Mouse (Mus musculus): ENCODE results near the gene Rapgef1. TPM values are rescaled to one million over a fixed set of nuclear protein-coding genes. Genes with fewer than 3 reads are reported as not detected.
A peak's percentile ranks its signal among the peaks of the same experiment; 100 is the strongest.

Rapgef1 gene
- total and polyA plus RNA-seq, 3 experiments: 24.3 to 43.3 (median 42.0) TPM

- no peaks in the 10 kb centered on the region for H3K27me3 ChIP-seq (ENCODE audit: insufficient read depth, low read length)
- TF ChIP-seq GATA1 (IDR thresholded peaks at IDR 0.05; ENCODE audit: borderline replicate concordance, low read length) (no peak), TAL1 (conservative IDR thresholded peaks at IDR 0.05; ENCODE audit: low read depth, low read length) (no peak), POLR2AphosphoS5 (IDR thresholded peaks at IDR 0.05; ENCODE audit: insufficient replicate concordance, low read depth, low read length) (no peak), CTCF (IDR thresholded peaks at IDR 0.05; ENCODE audit: low read depth, low read length) (no peak), GATA2 (IDR thresholded peaks at IDR 0.05; ENCODE audit: borderline replicate concordance, low read depth, low read length) (no peak)
- DNase-seq (ENCODE audit: low spot score): no peak
- H3K4me3 ChIP-seq (ENCODE audit: low read depth, low read length): no peak overlapping the region
- H3K9me3 ChIP-seq (replicated peaks): no peaks in the 10 kb centered on the region
- H3K4me1 ChIP-seq (ENCODE audit: insufficient read depth, low read depth, low read length): peaks cover 44% of the 10 kb centered on the region
- no peak for ATAC-seq (ENCODE audit: extremely low read depth, insufficient number of reproducible peaks, low FRiP score, poor library complexity, severe bottlenecking)
- peaks cover 54% of the 10 kb centered on the region for H3K36me3 ChIP-seq (replicated peaks)
These were observed 52.3 kb downstream of the Rapgef1 start for GRCm38 (mm10) chr2:29671856-29672255.

GRCm38 (mm10) chr2:29672746-29673536, 53.4 kb downstream of the Rapgef1 start:
- H3K4me1 ChIP-seq (ENCODE audit: insufficient read depth, low read depth, low read length): peaks cover 39% of the 10 kb centered on the region
- DNase-seq (ENCODE audit: low spot score) (peak; percentile 75), ATAC-seq (ENCODE audit: extremely low read depth, insufficient number of reproducible peaks, low FRiP score, poor library complexity, severe bottlenecking) (peak; percentile 49)
- no peaks in the 10 kb centered on the region for H3K9me3 ChIP-seq (replicated peaks)
- TF ChIP-seq CTCF (IDR thresholded peaks at IDR 0.05; ENCODE audit: low read depth, low read length): no peak
- no peak for TF ChIP-seq POLR2AphosphoS5 (IDR thresholded peaks at IDR 0.05; ENCODE audit: insufficient replicate concordance, low read depth, low read length)
- no peak for TF ChIP-seq GATA1 (IDR thresholded peaks at IDR 0.05; ENCODE audit: borderline replicate concordance, low read length)
- no peak for TF ChIP-seq TAL1 (conservative IDR thresholded peaks at IDR 0.05; ENCODE audit: low read depth, low read length)
- TF ChIP-seq GATA2 (IDR thresholded peaks at IDR 0.05; ENCODE audit: borderline replicate concordance, low read depth, low read length): no peak
- no peak overlapping the region for H3K4me3 ChIP-seq (ENCODE audit: low read depth, low read length)
- no peaks in the 10 kb centered on the region for H3K27me3 ChIP-seq (ENCODE audit: insufficient read depth, low read length)
- peaks cover 48% of the 10 kb centered on the region for H3K36me3 ChIP-seq (replicated peaks)

- ATAC-seq (ENCODE audit: extremely low read depth, insufficient number of reproducible peaks, low FRiP score, poor library complexity, severe bottlenecking): no peak
- no peak for TF ChIP-seq GATA2 (IDR thresholded peaks at IDR 0.05; ENCODE audit: borderline replicate concordance, low read depth, low read length)
- TF ChIP-seq GATA1 (IDR thresholded peaks at IDR 0.05; ENCODE audit: borderline replicate concordance, low read length): no peak
- no peak for TF ChIP-seq CTCF (IDR thresholded peaks at IDR 0.05; ENCODE audit: low read depth, low read length)
- no peak for TF ChIP-seq POLR2AphosphoS5 (IDR thresholded peaks at IDR 0.05; ENCODE audit: insufficient replicate concordance, low read depth, low read length)
- Histone ChIP-seq H3K4me3 (ENCODE audit: low read depth, low read length) (no peak overlapping the region), H3K27me3 (ENCODE audit: insufficient read depth, low read length) (no peaks in the 10 kb centered on the region), H3K36me3 (replicated peaks) (peaks cover 51% of the 10 kb centered on the region), H3K9me3 (replicated peaks) (no peaks in the 10 kb centered on the region), H3K4me1 (ENCODE audit: insufficient read depth, low read depth, low read length) (peaks cover 30% of the 10 kb centered on the region)
- DNase-seq (ENCODE audit: low spot score): no peak
These were observed 54.6 kb downstream of the Rapgef1 start for GRCm38 (mm10) chr2:29674087-29674486.

DNA sequence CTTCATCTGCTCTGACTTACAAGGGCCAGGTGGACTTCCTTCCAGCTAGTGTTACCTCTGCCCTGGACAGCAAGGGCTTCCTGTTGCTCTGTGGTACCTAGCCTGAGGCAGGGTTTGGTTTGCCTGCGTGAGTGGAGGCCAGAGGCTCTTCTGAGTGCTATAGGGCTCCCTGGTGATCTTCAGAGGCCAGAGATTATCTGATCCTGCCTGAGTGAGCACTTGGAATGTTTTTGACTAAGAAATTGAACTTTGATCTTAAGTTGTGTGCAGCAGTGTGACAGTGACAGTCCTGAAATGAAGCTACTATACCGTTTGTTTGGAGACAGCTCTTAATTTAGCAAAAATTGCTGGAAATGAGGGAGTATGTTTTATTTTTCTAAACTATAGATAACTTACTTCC, 55.0 kb downstream of the Rapgef1 start:
- DNase-seq (ENCODE audit: low spot score) (no peak), ATAC-seq (ENCODE audit: extremely low read depth, insufficient number of reproducible peaks, low FRiP score, poor library complexity, severe bottlenecking) (no peak)
- no peak overlapping the region for H3K4me3 ChIP-seq (ENCODE audit: low read depth, low read length)
- H3K36me3 ChIP-seq (replicated peaks): peaks cover 54% of the 10 kb centered on the region
- peaks cover 26% of the 10 kb centered on the region for H3K4me1 ChIP-seq (ENCODE audit: insufficient read depth, low read depth, low read length)
- H3K27me3 ChIP-seq (ENCODE audit: insufficient read depth, low read length): no peaks in the 10 kb centered on the region
- H3K9me3 ChIP-seq (replicated peaks): no peaks in the 10 kb centered on the region
- TF ChIP-seq CTCF (IDR thresholded peaks at IDR 0.05; ENCODE audit: low read depth, low read length): no peak
- TF ChIP-seq TAL1 (conservative IDR thresholded peaks at IDR 0.05; ENCODE audit: low read depth, low read length): no peak
- no peak for TF ChIP-seq GATA1 (IDR thresholded peaks at IDR 0.05; ENCODE audit: borderline replicate concordance, low read length)
- TF ChIP-seq GATA2 (IDR thresholded peaks at IDR 0.05; ENCODE audit: borderline replicate concordance, low read depth, low read length): no peak
- no peak for TF ChIP-seq POLR2AphosphoS5 (IDR thresholded peaks at IDR 0.05; ENCODE audit: insufficient replicate concordance, low read depth, low read length)

DNA sequence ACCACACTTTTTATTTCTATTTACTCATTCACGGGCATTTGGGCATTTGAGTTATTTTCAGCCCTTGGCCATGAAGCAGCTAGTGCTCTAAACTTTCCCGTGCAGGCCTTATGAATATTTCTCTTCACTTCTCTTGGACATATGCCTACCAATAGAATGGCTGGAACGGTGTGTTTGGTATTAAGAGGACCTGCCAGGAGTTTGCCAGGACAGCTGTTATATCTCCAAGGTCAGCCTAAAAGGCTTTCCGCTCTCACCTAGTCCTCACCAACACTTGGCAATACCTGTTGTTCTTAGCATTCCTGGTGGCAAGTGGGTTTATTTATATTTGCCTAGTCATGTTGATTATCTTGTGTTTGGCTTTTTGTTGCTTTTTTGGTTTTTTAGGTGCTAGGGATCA, 56.3 kb downstream of the Rapgef1 start:
- H3K4me3 ChIP-seq (ENCODE audit: low read depth, low read length): no peak overlapping the region
- no peaks in the 10 kb centered on the region for H3K9me3 ChIP-seq (replicated peaks)
- H3K4me1 ChIP-seq (ENCODE audit: insufficient read depth, low read depth, low read length): peaks cover 22% of the 10 kb centered on the region
- no peak for ATAC-seq (ENCODE audit: extremely low read depth, insufficient number of reproducible peaks, low FRiP score, poor library complexity, severe bottlenecking)
- TF ChIP-seq GATA1 (IDR thresholded peaks at IDR 0.05; ENCODE audit: borderline replicate concordance, low read length) (no peak), TAL1 (conservative IDR thresholded peaks at IDR 0.05; ENCODE audit: low read depth, low read length) (no peak), CTCF (IDR thresholded peaks at IDR 0.05; ENCODE audit: low read depth, low read length) (no peak), GATA2 (IDR thresholded peaks at IDR 0.05; ENCODE audit: borderline replicate concordance, low read depth, low read length) (no peak), POLR2AphosphoS5 (IDR thresholded peaks at IDR 0.05; ENCODE audit: insufficient replicate concordance, low read depth, low read length) (no peak)
- peaks cover 59% of the 10 kb centered on the region for H3K36me3 ChIP-seq (replicated peaks)
- no peak for DNase-seq (ENCODE audit: low spot score)
- H3K27me3 ChIP-seq (ENCODE audit: insufficient read depth, low read length): no peaks in the 10 kb centered on the region

DNA sequence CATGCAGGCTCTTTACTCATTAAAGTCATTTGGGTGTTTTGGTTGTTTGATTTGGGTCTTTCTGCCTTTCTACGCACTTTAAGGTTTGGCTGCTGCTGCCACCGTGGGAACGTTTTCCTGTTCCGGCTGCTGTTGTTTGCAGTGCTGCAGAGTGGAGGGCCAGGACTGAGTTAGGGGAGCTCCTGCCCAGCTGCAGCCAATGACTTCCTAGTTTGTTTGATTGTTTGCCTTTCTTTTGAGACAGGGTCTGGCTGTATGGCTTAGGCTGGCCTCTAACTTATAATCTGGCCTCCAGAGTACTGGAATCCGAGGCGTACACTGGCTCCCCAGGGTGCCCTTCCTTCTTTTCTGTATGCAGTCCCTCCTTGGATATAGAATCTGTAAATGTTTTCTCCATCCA, 57.0 kb downstream of the Rapgef1 start:
- Histone ChIP-seq H3K4me3 (ENCODE audit: low read depth, low read length) (no peak overlapping the region), H3K4me1 (ENCODE audit: insufficient read depth, low read depth, low read length) (peaks cover 18% of the 10 kb centered on the region), H3K9me3 (replicated peaks) (no peaks in the 10 kb centered on the region), H3K36me3 (replicated peaks) (peaks cover 56% of the 10 kb centered on the region), H3K27me3 (ENCODE audit: insufficient read depth, low read length) (no peaks in the 10 kb centered on the region)
- DNase-seq (ENCODE audit: low spot score) (no peak), ATAC-seq (ENCODE audit: extremely low read depth, insufficient number of reproducible peaks, low FRiP score, poor library complexity, severe bottlenecking) (no peak)
- no peak for TF ChIP-seq GATA1 (IDR thresholded peaks at IDR 0.05; ENCODE audit: borderline replicate concordance, low read length)
- TF ChIP-seq CTCF (IDR thresholded peaks at IDR 0.05; ENCODE audit: low read depth, low read length): no peak
- no peak for TF ChIP-seq GATA2 (IDR thresholded peaks at IDR 0.05; ENCODE audit: borderline replicate concordance, low read depth, low read length)
- TF ChIP-seq TAL1 (conservative IDR thresholded peaks at IDR 0.05; ENCODE audit: low read depth, low read length): no peak
- TF ChIP-seq POLR2AphosphoS5 (IDR thresholded peaks at IDR 0.05; ENCODE audit: insufficient replicate concordance, low read depth, low read length): no peak

All from G1E (cell line).